Mouse (Mus musculus) layer of hippocampus, adult 18-20 months (tissue): ENCODE data around the gene Rab12. TPM values are rescaled to one million over a fixed set of nuclear protein-coding genes. Genes with fewer than 3 reads are reported as not detected.

Source experiments
- DNase-seq, 2 experiments: peaks; one replicate each; pipeline ENCODE4 v3.0.0; 2022; ENCODE audit warnings: low spot score in 2 of 2
- total RNA-seq, 2 experiments: library from RNA; stranded (reverse); gene quantifications; 2 replicates each; pipeline ENCODE4 v1.2.3; 2021

Rab12 gene
- total RNA-seq, 2 experiments from 2014 or later = 114 to 116 TPM

- peak in 1 of 2 experiments; percentile 64 for DNase-seq
Measured at GRCm38 (mm10) chr17:66448421-66449405, 70.8 kb downstream of the Rab12 start.

- DNase-seq = no peak
Measured at GRCm38 (mm10) chr17:66447978-66448377, 71.6 kb downstream of the Rab12 start.

- DNase-seq = peak in 1 of 2 experiments; percentile 26
Measured at GRCm38 (mm10) chr17:66447007-66447312, 72.6 kb downstream of the Rab12 start.

- no peak for DNase-seq
Measured at GRCm38 (mm10) chr17:66446196-66447006, 73.1 kb downstream of the Rab12 start.

Other genes with a start within 250 kb of the Rab12 start
- gene Mtcl1, start 70.0 kb downstream of the Rab12 start, total RNA-seq = 10 to 100 TPM; 42.8 to 53.0 TPM
- not detected for gene Themis3, start 74.9 kb upstream of the Rab12 start, total RNA-seq